Mouse (Mus musculus) limb, embryonic 13.5 days (tissue): ENCODE results near the gene Atp8a2. TPM values are rescaled to one million over a fixed set of nuclear protein-coding genes. Genes with fewer than 3 reads are reported as not detected.
A peak's percentile ranks its signal among the peaks of the same experiment; 100 is the strongest.

ENCODE experiments used
- ATAC-seq: fragments of 200-750 bp; cut with Nextera tagmentation; 2 replicates; pipeline ENCODE4 v1.8.0; 2017; ENCODE audit warnings: low read depth, moderate number of reproducible peaks, moderate TSS enrichment; ENCODE audit not compliant: low FRiP score
- H3K27ac ChIP-seq: fragments of 300-500 bp; sonication (generic); 2 replicates; pipeline ENCODE4 v1.5.1; 2015; ENCODE audit warnings: inconsistent platforms, mild to moderate bottlenecking, moderate library complexity
- H3K27me3 ChIP-seq: fragments of 300-500 bp; sonication (generic); 2 replicates; pipeline ENCODE4 v1.6.1; 2015; ENCODE audit warnings: mild to moderate bottlenecking, inconsistent platforms
- H3K36me3 ChIP-seq: fragments of 300-500 bp; sonication (generic); 2 replicates; pipeline ENCODE4 v1.6.1; 2015; ENCODE audit warnings: inconsistent platforms, mild to moderate bottlenecking, moderate library complexity
- H3K4me1 ChIP-seq: fragments of 300-500 bp; sonication (generic); 2 replicates; pipeline ENCODE4 v1.6.1; 2015; ENCODE audit warnings: inconsistent platforms
- H3K4me2 ChIP-seq: fragments of 300-500 bp; sonication (generic); replicated peaks from 2 replicates; pipeline ENCODE4 v1.6.1; 2015; ENCODE audit warnings: inconsistent platforms, mild to moderate bottlenecking, moderate library complexity
- H3K4me3 ChIP-seq: fragments of 300-500 bp; sonication (generic); 2 replicates; pipeline ENCODE4 v1.5.1; 2015; ENCODE audit warnings: moderate library complexity, mild to moderate bottlenecking, inconsistent platforms
- H3K9ac ChIP-seq: fragments of 300-500 bp; sonication (generic); 2 replicates; pipeline ENCODE4 v1.6.1; 2015; ENCODE audit warnings: mild to moderate bottlenecking, inconsistent platforms
- H3K9me3 ChIP-seq: fragments of 300-500 bp; sonication (generic); 2 replicates; pipeline ENCODE4 v1.6.1; 2016; ENCODE audit warnings: inconsistent platforms
- WGBS: fragments of 180-500 bp; shearing (Covaris S2); methylation state at CpG from one replicate; pipeline ENCODE4 v1.1.7; 2015; 5-methylcytosine and 5-hydroxymethylcytosine counted together
- polyA plus RNA-seq: library from polyadenylated mRNA; unstranded; fragments of >200 nt; fragmentation: Nextera tagmentation; extraction: Ambion mirVana; gene quantifications from 2 replicates; pipeline ENCODE4 v1.2.1, GENCODE M21; 2015

Atp8a2 gene
- polyA plus RNA-seq, 1 experiment from 2014 or later, result 3.2 TPM

GRCm38 (mm10) chr14:59641856-59642255 lies 555.1 kb downstream of the Atp8a2 start:
- no peak for ATAC-seq
- Histone ChIP-seq H3K9me3 (no peaks in the 10 kb centered on the region), H3K9ac (no peak overlapping the region), H3K27me3 (no peaks in the 10 kb centered on the region), H3K4me3 (no peak overlapping the region), H3K36me3 (no peaks in the 10 kb centered on the region), H3K4me1 (peaks cover 14% of the 10 kb centered on the region), H3K27ac (no peak overlapping the region), H3K4me2 (no peak overlapping the region)
- WGBS, result 45% methylated on average over 5 of the region's 5 CpGs

- WGBS, result 49% methylated on average over 7 of the region's 7 CpGs
- no peaks in the 10 kb centered on the region for H3K9me3 ChIP-seq
- no peak overlapping the region for H3K9ac ChIP-seq
- H3K27ac ChIP-seq, result no peak overlapping the region
- H3K27me3 ChIP-seq, result no peaks in the 10 kb centered on the region
- H3K4me1 ChIP-seq, result peaks cover 9% of the 10 kb centered on the region
- no peak for ATAC-seq
- H3K36me3 ChIP-seq, result no peaks in the 10 kb centered on the region
- no peak overlapping the region for H3K4me3 ChIP-seq
- H3K4me2 ChIP-seq, result no peak overlapping the region
Measured at GRCm38 (mm10) chr14:59638906-59639703, 557.9 kb downstream of the Atp8a2 start.

DNA sequence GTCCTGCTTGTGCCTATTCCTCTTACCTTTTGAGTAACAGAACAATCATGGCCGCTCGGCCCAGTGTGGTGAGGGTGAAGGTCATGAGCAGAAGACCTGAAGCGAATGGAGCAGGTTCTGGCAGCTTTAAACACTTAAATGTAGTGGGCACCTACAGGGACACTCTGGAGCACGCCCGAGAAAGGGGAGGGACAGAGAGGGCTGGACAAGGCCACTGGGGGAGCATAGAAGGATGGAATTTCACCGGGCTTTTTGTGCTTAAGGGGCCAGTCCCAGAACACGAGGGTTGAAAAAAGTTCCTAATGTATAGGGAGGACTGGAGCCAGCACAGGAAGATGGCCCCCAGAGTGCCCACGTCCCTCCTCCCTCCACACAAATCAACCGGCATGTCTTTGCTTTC lies 563.0 kb downstream of the Atp8a2 start:
- Histone ChIP-seq H3K9me3 (no peaks in the 10 kb centered on the region), H3K27me3 (no peaks in the 10 kb centered on the region), H3K4me3 (no peak overlapping the region), H3K9ac (no peak overlapping the region), H3K4me2 (no peak overlapping the region), H3K36me3 (peaks cover 38% of the 10 kb centered on the region), H3K27ac (no peak overlapping the region), H3K4me1 (peaks cover 14% of the 10 kb centered on the region)
- WGBS, result 77% methylated on average over 9 of the region's 9 CpGs
- ATAC-seq, result no peak

GRCm38 (mm10) chr14:59633295-59633898 lies 563.6 kb downstream of the Atp8a2 start:
- 80% methylated on average over 5 of the region's 5 CpGs for WGBS
- Histone ChIP-seq H3K4me3 (no peak overlapping the region), H3K9me3 (no peaks in the 10 kb centered on the region), H3K9ac (no peak overlapping the region), H3K27me3 (no peaks in the 10 kb centered on the region), H3K36me3 (peaks cover 38% of the 10 kb centered on the region), H3K27ac (no peak overlapping the region), H3K4me2 (no peak overlapping the region), H3K4me1 (peaks cover 19% of the 10 kb centered on the region)
- ATAC-seq, result no peak

GRCm38 (mm10) chr14:59632067-59632466 lies 564.9 kb downstream of the Atp8a2 start:
- peaks cover 38% of the 10 kb centered on the region for H3K36me3 ChIP-seq
- WGBS, result 94% methylated on average over 6 of the region's 6 CpGs
- peaks cover 32% of the 10 kb centered on the region for H3K4me1 ChIP-seq
- H3K9me3 ChIP-seq, result no peaks in the 10 kb centered on the region
- H3K4me2 ChIP-seq, result no peak overlapping the region
- ATAC-seq, result no peak
- H3K27ac ChIP-seq, result no peak overlapping the region
- no peak overlapping the region for H3K9ac ChIP-seq
- peaks cover 5% of the 10 kb centered on the region; the same call in 1 of the 2 replicates for H3K27me3 ChIP-seq
- H3K4me3 ChIP-seq, result no peak overlapping the region

DNA sequence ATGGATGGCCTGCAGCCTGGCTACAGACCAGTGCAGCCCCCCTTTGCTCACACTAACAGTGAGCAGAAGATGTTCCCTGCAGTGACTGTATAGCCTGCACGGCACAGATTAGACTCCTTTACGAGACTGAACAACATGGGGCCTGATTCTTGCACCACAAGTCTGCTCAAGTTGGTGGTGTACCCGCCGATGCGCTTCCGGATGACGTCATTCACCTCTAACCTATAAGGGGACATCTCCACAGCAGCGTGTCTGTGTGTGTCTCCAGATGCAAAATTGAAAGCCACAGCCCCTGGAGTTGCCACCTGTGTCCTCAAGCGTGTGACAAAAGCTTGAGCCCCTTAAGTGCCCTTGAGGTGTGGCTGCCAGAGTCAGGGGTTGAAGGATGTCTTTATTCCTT lies 566.9 kb downstream of the Atp8a2 start:
- H3K4me3 ChIP-seq, result no peak overlapping the region
- no peak overlapping the region for H3K9ac ChIP-seq
- no peaks in the 10 kb centered on the region for H3K9me3 ChIP-seq
- peaks cover 38% of the 10 kb centered on the region for H3K36me3 ChIP-seq
- H3K27ac ChIP-seq, result no peak overlapping the region
- H3K27me3 ChIP-seq, result peaks cover 5% of the 10 kb centered on the region; the same call in 1 of the 2 replicates
- 88% methylated on average over 9 of the region's 9 CpGs for WGBS
- ATAC-seq, result no peak
- peaks cover 42% of the 10 kb centered on the region for H3K4me1 ChIP-seq
- H3K4me2 ChIP-seq, result peak overlapping the region; percentile 81

DNA sequence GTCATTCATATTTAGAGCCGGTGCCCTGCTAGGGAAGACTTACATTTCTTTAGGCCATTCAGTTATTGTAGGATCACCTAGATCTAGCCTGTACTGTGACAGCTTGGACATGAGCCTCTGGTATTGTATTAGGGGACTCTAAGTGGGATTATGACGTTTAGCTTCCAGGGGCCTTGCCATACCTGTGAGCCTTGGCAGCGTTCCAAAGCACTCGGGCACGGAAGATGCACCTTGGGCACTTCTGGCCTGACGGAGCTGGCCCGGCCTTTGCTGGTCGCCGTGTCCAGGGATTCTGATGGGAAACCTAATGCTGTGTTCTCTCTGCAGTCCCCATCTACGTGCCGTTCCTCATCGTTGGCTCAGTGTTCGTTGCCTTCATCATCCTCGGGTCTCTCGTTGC lies 567.7 kb downstream of the Atp8a2 start:
- no peak overlapping the region for H3K27ac ChIP-seq
- H3K27me3 ChIP-seq, result peaks cover 10% of the 10 kb centered on the region; the same call in 1 of the 2 replicates
- H3K4me3 ChIP-seq, result peak overlapping the region; percentile 78
- ATAC-seq, result no peak
- peaks cover 38% of the 10 kb centered on the region for H3K36me3 ChIP-seq
- WGBS, result 85% methylated on average over 15 of the region's 15 CpGs
- H3K9ac ChIP-seq, result no peak overlapping the region
- peaks cover 49% of the 10 kb centered on the region for H3K4me1 ChIP-seq
- peak overlapping the region; percentile 81 for H3K4me2 ChIP-seq
- H3K9me3 ChIP-seq, result no peaks in the 10 kb centered on the region

GRCm38 (mm10) chr14:59627823-59628222 lies 569.2 kb downstream of the Atp8a2 start:
- H3K9me3 ChIP-seq, result no peaks in the 10 kb centered on the region
- H3K4me2 ChIP-seq, result peak overlapping the region; percentile 81
- 13% methylated on average over 7 of the region's 7 CpGs for WGBS
- ATAC-seq, result peak; percentile 58
- peak overlapping the region; percentile 94 for H3K9ac ChIP-seq
- H3K27ac ChIP-seq, result peak overlapping the region; percentile 94; the same call in 1 of the 2 replicates
- peak overlapping the region; percentile 78 for H3K4me3 ChIP-seq
- peaks cover 34% of the 10 kb centered on the region for H3K36me3 ChIP-seq
- H3K4me1 ChIP-seq, result peaks cover 50% of the 10 kb centered on the region
- peaks cover 14% of the 10 kb centered on the region; the same call in 1 of the 2 replicates for H3K27me3 ChIP-seq

- Histone ChIP-seq H3K36me3 (peaks cover 28% of the 10 kb centered on the region), H3K4me3 (peak overlapping the region; percentile 78), H3K4me2 (peak overlapping the region; percentile 81), H3K9me3 (no peaks in the 10 kb centered on the region), H3K27me3 (peaks cover 18% of the 10 kb centered on the region; the same call in 1 of the 2 replicates), H3K27ac (peak overlapping the region; percentile 94), H3K4me1 (peaks cover 50% of the 10 kb centered on the region), H3K9ac (peak overlapping the region; percentile 94)
- 10% methylated on average over 9 of the region's 9 CpGs for WGBS
- no peak for ATAC-seq
Measured at GRCm38 (mm10) chr14:59627142-59627680, 569.8 kb downstream of the Atp8a2 start.

DNA sequence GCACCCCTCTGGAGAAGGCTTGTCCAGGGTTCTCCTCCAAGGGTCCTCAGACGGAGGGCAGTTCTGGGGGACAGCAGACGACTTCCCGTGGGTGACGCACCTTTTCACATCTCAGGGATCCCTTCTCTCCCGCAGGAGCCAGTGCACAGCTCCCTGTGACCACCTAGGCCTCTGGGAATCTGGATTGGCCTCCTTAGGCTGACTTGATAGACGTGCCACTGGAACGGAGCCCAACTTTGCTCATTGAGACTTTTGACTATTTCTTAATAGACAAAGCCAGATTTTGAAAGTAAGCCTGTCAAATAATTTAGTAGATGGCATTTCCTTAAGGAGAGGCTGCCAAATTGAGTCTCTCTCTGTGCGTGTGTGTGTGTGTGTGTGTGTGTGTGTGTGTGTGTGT lies 570.3 kb downstream of the Atp8a2 start:
- Histone ChIP-seq H3K4me3 (peak overlapping the region; percentile 78), H3K4me2 (peak overlapping the region; percentile 81), H3K27ac (peak overlapping the region; percentile 94), H3K9me3 (no peaks in the 10 kb centered on the region), H3K27me3 (peaks cover 21% of the 10 kb centered on the region; the same call in 1 of the 2 replicates), H3K36me3 (peaks cover 23% of the 10 kb centered on the region), H3K4me1 (peaks cover 50% of the 10 kb centered on the region), H3K9ac (peak overlapping the region; percentile 94)
- 10% methylated on average over 8 of the region's 8 CpGs for WGBS
- no peak for ATAC-seq

- ATAC-seq, result no peak
- under 1% methylated on average over 51 of the region's 51 CpGs for WGBS
Measured at GRCm38 (mm10) chr14:59625806-59626364, 571.1 kb downstream of the Atp8a2 start.

More at GRCm38 (mm10) chr14:59625806-59626364, 571.1 kb downstream of the Atp8a2 start:
- Histone ChIP-seq H3K4me2 (peak overlapping the region; percentile 81), H3K4me3 (peak overlapping the region; percentile 78), H3K36me3 (peaks cover 16% of the 10 kb centered on the region), H3K4me1 (peaks cover 50% of the 10 kb centered on the region), H3K27ac (peak overlapping the region; percentile 94), H3K9me3 (no peaks in the 10 kb centered on the region), H3K9ac (peak overlapping the region; percentile 94), H3K27me3 (peaks cover 24% of the 10 kb centered on the region; the same call in 1 of the 2 replicates)
